In genomic region chr9:103784156-103784555, GRCm38 (mm10) we compare ENCODE assay signal across 10 mouse cellular contexts.
"Had no signal": no experiment of that assay in that cellular context is flagged by ENCODE, and none has a peak within 500 bp of the region (broad histone marks: within the 10 kb centered on the region; RNA-seq: fewer than 3 reads in every experiment).

No protein-coding gene starts in this region.

- DNase-seq: lung, adult 18-20 months; lung, embryonic 14.5 days; lung, postnatal 10 days; lung, postnatal 4 days; retina, postnatal 1 day; right cerebral cortex, postnatal 14 days; right cerebral cortex, postnatal 4 days; thymus, adult 2 months; thymus, postnatal 25 days; thymus, postnatal 4 days had no signal
